Mouse (Mus musculus) cortical plate, adult 2 months (tissue): Measurements from ENCODE around the gene Prss41.

ENCODE experiments used
- CTCF ChIP-seq: fragments of 200-500 bp; IDR thresholded peaks from 2 replicates; pipeline ENCODE4 v1.5.1; 2011; ENCODE audit warnings: mild to moderate bottlenecking, control low read depth, low read length; ENCODE audit not compliant: insufficient read depth; ENCODE audit errors: extremely low read depth
- POLR2A ChIP-seq: fragments of 200-500 bp; IDR thresholded peaks from 2 replicates; pipeline ENCODE4 v1.6.1; 2011; ENCODE audit warnings: mild to moderate bottlenecking, low read length, control low read depth; ENCODE audit not compliant: insufficient read depth; ENCODE audit errors: extremely low read depth

DNA sequence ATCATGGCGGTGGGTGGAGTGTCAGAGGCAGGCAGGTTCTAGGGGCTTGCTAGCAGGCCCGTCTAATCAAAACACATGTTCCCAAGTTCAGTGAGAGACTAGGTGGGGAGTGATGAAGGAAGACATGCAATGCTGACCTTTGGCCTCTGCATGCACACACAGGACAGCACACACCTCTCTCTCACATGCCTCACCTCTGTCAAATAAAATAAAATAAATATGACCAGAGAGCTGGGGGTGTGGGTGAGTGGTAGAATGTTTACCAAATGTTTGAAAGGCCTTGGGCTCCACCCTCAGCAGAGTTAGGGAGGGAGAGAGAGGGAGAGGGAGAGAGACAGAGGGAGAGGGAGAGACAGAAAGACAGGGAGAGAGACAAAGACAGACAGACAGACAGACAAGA is 13.9 kb upstream of the Prss41 start:
- TF ChIP-seq POLR2A (no peak), CTCF (no peak)
